Mouse (Mus musculus) G1E (cell line): Measurements from ENCODE around the gene Amt. TPM values are rescaled to one million over a fixed set of nuclear protein-coding genes. Genes with fewer than 3 reads are reported as not detected.

Experiments
- ATAC-seq: 2 replicates; pipeline ENCODE4 v1.8.0; 2016; ENCODE audit warnings: mild to moderate bottlenecking; ENCODE audit not compliant: insufficient number of reproducible peaks, poor library complexity, low FRiP score, severe bottlenecking; ENCODE audit errors: extremely low read depth
- DNase-seq: peaks from one replicate; pipeline ENCODE4 v3.0.0; 2012; ENCODE audit warnings: low spot score
- H3K27me3 ChIP-seq: 2 replicates; pipeline ENCODE4 v1.6.1; 2012; ENCODE audit warnings: mild to moderate bottlenecking, low read length, inconsistent platforms; ENCODE audit not compliant: insufficient read depth
- H3K36me3 ChIP-seq: replicated peaks from 2 replicates; pipeline ENCODE3; 2012; ENCODE audit warnings: mild to moderate bottlenecking, inconsistent platforms
- H3K4me1 ChIP-seq: 2 replicates; pipeline ENCODE4 v1.6.1; 2012; ENCODE audit warnings: low read depth, low read length, inconsistent platforms, mixed read lengths; ENCODE audit not compliant: insufficient read depth
- H3K4me3 ChIP-seq: 2 replicates; pipeline ENCODE4 v1.5.1; 2012; ENCODE audit warnings: low read depth, mild to moderate bottlenecking, inconsistent platforms, low read length, moderate library complexity, mixed read lengths
- H3K9me3 ChIP-seq: replicated peaks from 2 replicates; pipeline ENCODE4 v1.6.1; 2012; ENCODE audit warnings: inconsistent platforms
- CTCF ChIP-seq: IDR thresholded peaks from 2 replicates; pipeline ENCODE4 v1.5.1; 2012; ENCODE audit warnings: low read depth, low read length, inconsistent platforms, mixed read lengths
- GATA1 ChIP-seq: IDR thresholded peaks from 2 replicates; pipeline ENCODE4 v1.6.1; 2012; ENCODE audit warnings: borderline replicate concordance, low read length, inconsistent platforms, mixed read lengths
- GATA2 ChIP-seq: IDR thresholded peaks from 2 replicates; pipeline ENCODE4 v1.6.1; 2012; ENCODE audit warnings: low read depth, low read length, inconsistent platforms, borderline replicate concordance
- POLR2AphosphoS5 ChIP-seq: IDR thresholded peaks from 2 replicates; pipeline ENCODE4 v1.6.1; 2012; ENCODE audit warnings: low read depth, low read length, inconsistent platforms; ENCODE audit not compliant: insufficient replicate concordance
- TAL1 ChIP-seq: conservative IDR thresholded peaks from 2 replicates; pipeline ENCODE4 v1.6.1; 2012; ENCODE audit warnings: low read depth, low read length, inconsistent platforms, mixed read lengths
- polyA plus RNA-seq: library from polyadenylated mRNA; stranded (reverse); fragments of >175 nt; gene quantifications from 2 replicates; pipeline ENCODE4 v1.2.3, GENCODE M21; 2012
- total RNA-seq, 2 experiments: library from RNA; stranded (forward) in 1 of 2; stranded (reverse) in 1 of 2; fragments of 200-1000 nt in 1 of 2; fragments of >200 nt in 1 of 2; fragmentation: Nextera tagmentation in 1 of 2; gene quantifications; 2 replicates each; pipeline ENCODE4 v1.2.3; 2014 to 2017

Amt gene
- total and polyA plus RNA-seq, 3 experiments = 0.09 to 0.90 (median 0.44) TPM

DNA sequence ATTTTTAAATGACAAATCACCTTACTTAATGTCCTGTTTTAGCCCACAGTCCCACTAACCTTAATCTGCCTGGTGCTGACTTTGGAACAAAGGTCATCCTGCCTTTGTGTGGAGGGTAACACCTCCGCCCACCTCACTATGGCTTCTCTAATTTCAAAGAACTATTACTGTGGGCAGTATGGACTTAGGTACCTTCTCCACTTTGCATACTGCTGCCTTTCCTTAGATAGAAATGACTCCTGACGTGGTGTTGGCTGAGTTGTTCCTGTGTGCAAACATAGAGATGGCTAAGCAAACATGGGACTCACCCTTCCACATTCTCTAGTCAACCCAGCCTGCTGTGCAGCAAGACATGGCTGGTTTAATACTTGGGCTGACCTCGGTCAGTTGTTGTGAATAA, 5.2 kb downstream of the Amt start:
- Histone ChIP-seq H3K27me3 (no peaks in the 10 kb centered on the region), H3K36me3 (peaks cover 43% of the 10 kb centered on the region), H3K4me1 (peaks cover 19% of the 10 kb centered on the region), H3K9me3 (no peaks in the 10 kb centered on the region), H3K4me3 (no peak overlapping the region)
- DNase-seq = no peak
- TF ChIP-seq POLR2AphosphoS5 (no peak), CTCF (no peak), TAL1 (no peak), GATA2 (no peak), GATA1 (no peak)
- ATAC-seq = no peak

DNA sequence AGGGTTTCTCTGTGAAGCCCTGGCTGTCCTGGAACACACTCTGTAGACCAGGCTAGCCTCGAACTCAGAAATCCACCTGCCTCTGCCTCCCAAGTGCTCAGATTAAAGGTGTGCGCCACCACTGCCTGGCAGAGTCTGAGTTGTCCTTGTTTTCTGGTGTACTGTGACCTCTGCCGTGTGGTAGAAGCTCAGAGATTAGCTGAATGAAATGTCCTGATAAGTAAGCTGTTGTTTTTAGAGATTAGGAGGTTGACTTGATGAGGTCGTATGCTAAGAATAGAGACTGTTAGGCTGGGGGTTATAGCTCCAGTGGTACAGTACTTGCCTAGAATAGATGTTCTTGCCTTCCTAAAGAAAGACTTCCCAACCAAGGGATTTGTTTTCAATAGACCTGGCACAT, 8.1 kb downstream of the Amt start:
- Histone ChIP-seq H3K9me3 (no peaks in the 10 kb centered on the region), H3K36me3 (peaks cover 43% of the 10 kb centered on the region), H3K4me1 (peaks cover 22% of the 10 kb centered on the region), H3K27me3 (no peaks in the 10 kb centered on the region), H3K4me3 (peak overlapping the region; percentile 73; the same call in 1 of the 2 replicates)
- ATAC-seq (no peak), DNase-seq (no peak)
- TF ChIP-seq POLR2AphosphoS5 = no peak
- TF ChIP-seq GATA1 = no peak
- no peak for TF ChIP-seq GATA2
- TF ChIP-seq TAL1 = no peak
- no peak for TF ChIP-seq CTCF

DNA sequence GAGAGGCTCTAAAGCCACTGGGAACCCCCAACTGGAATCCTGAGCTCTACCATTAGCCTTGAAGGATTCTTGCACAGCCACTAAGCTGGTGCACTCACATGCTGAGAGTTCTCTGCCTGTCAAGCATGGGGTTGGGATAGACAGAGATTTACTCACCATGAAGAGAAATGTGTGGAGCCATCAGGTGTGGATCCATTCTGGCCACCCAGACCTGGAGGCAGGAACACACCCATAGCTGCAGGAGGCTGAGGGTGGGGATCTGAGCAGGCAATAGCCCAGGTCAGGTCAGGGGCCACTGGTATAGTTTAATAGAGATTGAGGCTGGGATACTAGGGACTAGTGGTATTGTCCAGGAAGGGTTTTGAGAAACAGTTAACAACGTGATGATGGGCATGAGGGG, 8.5 kb downstream of the Amt start:
- Histone ChIP-seq H3K36me3 (peaks cover 47% of the 10 kb centered on the region), H3K4me1 (peaks cover 26% of the 10 kb centered on the region), H3K4me3 (peak overlapping the region; percentile 73), H3K27me3 (no peaks in the 10 kb centered on the region), H3K9me3 (no peaks in the 10 kb centered on the region)
- ATAC-seq (no peak), DNase-seq (no peak)
- no peak for TF ChIP-seq GATA1

DNA sequence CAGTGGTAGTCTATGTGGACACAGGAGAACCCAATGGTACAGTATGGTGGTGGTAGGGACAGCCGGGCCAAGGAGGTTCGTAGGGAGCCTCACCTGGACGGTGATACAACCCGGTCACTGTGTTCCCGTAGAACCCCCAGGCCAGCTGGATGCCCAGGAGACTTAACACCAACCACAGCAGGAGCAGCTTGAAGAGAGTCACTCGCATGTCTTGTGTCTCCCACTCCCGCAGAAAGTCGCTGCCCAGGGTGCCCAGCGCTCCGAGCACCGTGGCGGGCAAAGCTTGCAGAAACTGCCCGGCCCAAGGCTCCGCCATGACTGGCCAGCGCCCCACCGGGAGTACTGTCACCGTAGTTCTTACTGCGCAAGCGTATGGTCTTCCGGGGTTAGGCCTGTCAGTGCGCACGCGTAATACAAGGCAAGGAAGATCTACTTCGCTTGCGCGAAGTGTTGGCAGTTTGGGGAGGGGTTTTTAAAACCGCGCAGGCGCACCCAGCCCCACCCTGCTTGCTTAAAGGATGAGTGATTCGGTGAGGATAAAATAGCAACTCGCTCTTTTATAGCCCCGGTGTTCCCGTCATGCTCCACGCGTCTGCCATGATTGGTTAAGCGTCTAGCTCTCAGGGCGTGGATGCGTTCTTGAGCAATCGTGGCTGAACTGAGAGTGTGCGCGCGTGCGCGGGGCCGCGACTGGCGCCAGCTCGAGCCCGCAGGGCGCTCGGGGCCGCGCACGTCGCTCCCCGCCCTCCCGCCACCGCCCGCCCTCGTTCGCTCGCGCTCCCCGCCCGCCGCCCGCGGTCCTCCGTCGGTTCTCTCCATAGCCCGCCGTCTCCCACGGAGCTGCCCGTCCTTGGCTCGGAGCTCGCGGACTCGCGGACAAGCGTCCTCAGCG, 9.2 kb downstream of the Amt start, which contains the start of the genes Rhoa and Tcta:
Gene Rhoa, plus strand, starts transcription at position 501 of the 892 bp plus-strand sequence.
Gene Tcta, minus strand, starts transcription at position 532 of the 892 bp plus-strand sequence.
- TF ChIP-seq POLR2AphosphoS5 = peak; percentile 92
- no peak for TF ChIP-seq GATA2
- Histone ChIP-seq H3K4me1 (peaks cover 29% of the 10 kb centered on the region), H3K27me3 (no peaks in the 10 kb centered on the region), H3K36me3 (peaks cover 42% of the 10 kb centered on the region), H3K4me3 (peak within 1 kb of the TSS; percentile 73), H3K9me3 (no peaks in the 10 kb centered on the region)
- ATAC-seq = peak; percentile 93
- peak; percentile 97 for DNase-seq

DNA sequence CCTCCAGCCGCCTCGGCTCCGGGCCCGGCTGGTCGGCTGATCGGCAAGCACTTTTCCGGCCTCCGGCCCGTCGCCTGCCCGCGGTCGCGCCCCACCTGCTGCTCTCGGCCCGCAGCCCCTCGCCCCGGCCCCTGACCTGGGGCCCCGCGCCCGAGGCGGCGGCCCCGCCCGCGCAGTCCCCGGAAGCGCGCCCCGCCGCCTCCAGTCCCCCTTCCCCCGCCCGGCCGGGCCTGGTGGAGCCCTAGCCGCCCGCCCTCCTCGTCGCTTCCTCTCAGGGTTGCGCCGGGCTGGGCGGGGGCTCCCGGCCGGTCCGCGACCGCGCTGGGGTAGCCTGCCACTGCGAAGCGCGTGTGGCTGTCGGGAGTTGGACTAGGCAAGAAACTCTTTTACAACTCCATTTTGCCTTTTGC, 9.9 kb downstream of the Amt start:
- Histone ChIP-seq H3K27me3 (no peaks in the 10 kb centered on the region), H3K36me3 (peaks cover 44% of the 10 kb centered on the region)

DNA sequence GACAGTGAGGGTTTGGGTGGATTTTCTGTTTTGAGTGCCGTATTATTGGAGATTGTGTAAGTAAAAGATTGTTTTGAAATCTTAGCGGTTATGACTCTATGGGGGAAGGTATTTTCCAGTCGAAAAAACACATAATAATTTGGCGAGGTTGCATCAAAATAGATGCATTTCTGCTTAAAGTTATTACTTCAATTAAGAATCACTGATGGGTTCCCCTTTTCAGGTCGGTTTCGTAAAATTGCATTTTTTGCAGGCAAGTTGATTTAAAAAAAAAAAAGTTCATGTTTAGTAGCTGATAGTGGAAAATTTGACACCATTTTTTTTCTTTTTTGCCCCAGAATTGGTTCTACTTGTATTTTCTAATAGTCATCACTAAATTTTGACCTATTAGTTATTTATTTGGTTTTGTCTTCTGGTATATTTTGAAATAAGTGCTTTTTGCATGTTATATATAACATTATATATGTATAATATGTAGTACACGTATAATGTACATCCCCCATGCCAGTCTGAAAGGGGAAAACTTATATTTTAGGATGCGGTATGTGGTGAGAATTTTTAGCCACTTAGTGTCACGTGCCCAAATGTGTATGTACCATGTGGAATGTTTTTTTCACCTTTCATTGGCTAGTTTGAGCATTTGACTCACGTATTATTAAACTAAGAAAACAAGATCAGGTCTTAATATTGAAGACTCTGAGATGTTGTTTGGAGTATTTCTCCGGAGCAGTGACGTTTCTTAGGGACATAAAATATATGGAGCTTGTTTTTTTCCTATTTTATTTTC, 10.6 kb downstream of the Amt start:
- Histone ChIP-seq H3K36me3 (peaks cover 45% of the 10 kb centered on the region), H3K4me1 (peaks cover 41% of the 10 kb centered on the region), H3K4me3 (peak overlapping the region; percentile 73), H3K27me3 (no peaks in the 10 kb centered on the region), H3K9me3 (no peaks in the 10 kb centered on the region)
- DNase-seq (no peak), ATAC-seq (no peak)
- no peak for TF ChIP-seq GATA1
- TF ChIP-seq POLR2AphosphoS5 = no peak
- no peak for TF ChIP-seq GATA2
- TF ChIP-seq CTCF = no peak

More for the DNA sequence above, 9.9 kb downstream of the Amt start:
- ATAC-seq = no peak
- Histone ChIP-seq H3K4me3 (peak overlapping the region; percentile 73), H3K4me1 (peaks cover 35% of the 10 kb centered on the region), H3K9me3 (no peaks in the 10 kb centered on the region)
- DNase-seq = peak; percentile 81
- TF ChIP-seq GATA1 = no peak
- no peak for TF ChIP-seq CTCF
- no peak for TF ChIP-seq TAL1
- TF ChIP-seq POLR2AphosphoS5 = no peak
- TF ChIP-seq GATA2 = no peak
